26 mouse cellular contexts compared by ENCODE assay signal in the genomic region with DNA sequence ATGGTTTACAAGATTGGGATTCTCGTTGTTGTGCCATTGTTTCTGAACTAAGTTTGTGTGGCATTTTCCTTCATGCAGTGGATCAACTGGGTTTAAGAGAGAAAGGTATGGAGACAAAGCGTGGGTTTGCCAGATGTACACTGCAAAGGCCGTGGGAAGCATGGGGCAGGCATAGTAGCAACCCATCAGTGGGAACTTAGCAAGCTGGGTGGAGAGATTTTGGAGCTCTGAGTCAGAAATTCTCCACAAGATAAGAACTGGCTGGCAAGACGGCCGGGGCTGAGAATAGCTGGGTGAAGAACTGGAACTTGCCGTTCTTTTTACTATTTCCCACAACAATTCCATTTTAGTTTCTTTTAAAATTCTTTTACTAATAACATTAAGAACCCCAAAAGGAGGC.
"Had no signal": no experiment of that assay in that cellular context is flagged by ENCODE, and none has a peak within 500 bp of the region (broad histone marks: within the 10 kb centered on the region; RNA-seq: fewer than 3 reads in every experiment).

No protein-coding gene starts in this region.

- H3K36me3 ChIP-seq: heart, embryonic 10.5 days; heart, embryonic 13.5 days; heart, embryonic 15.5 days; hindbrain, embryonic 13.5 days; hindbrain, embryonic 15.5 days; kidney, embryonic 15.5 days; limb, embryonic 13.5 days; limb, embryonic 15.5 days; liver, embryonic 13.5 days; liver, embryonic 15.5 days had no signal

- H3K27me3 ChIP-seq: heart, embryonic 13.5 days; heart, embryonic 15.5 days; hindbrain, embryonic 13.5 days; hindbrain, embryonic 15.5 days; kidney, embryonic 15.5 days; limb, embryonic 13.5 days; limb, embryonic 15.5 days; liver, embryonic 13.5 days; liver, embryonic 15.5 days had no signal

- H3K9ac ChIP-seq: heart, embryonic 13.5 days; heart, embryonic 15.5 days; hindbrain, embryonic 13.5 days; hindbrain, embryonic 15.5 days; kidney, embryonic 15.5 days; limb, embryonic 13.5 days; limb, embryonic 15.5 days; liver, embryonic 13.5 days; liver, embryonic 15.5 days had no signal

- H3K4me1 ChIP-seq: heart, embryonic 10.5 days; heart, embryonic 15.5 days; hindbrain, embryonic 13.5 days; hindbrain, embryonic 15.5 days; kidney, embryonic 15.5 days; limb, embryonic 15.5 days had no signal

- H3K4me3 ChIP-seq: heart, embryonic 10.5 days; heart, embryonic 13.5 days; heart, embryonic 15.5 days; hindbrain, embryonic 13.5 days; hindbrain, embryonic 15.5 days; kidney, embryonic 15.5 days; limb, embryonic 13.5 days; limb, embryonic 15.5 days; liver, embryonic 13.5 days; liver, embryonic 15.5 days had no signal

- ATAC-seq: hindbrain, postnatal 0 days; intestine, embryonic 16.5 days had no signal

- H3K9me3 ChIP-seq: heart, embryonic 10.5 days; heart, embryonic 13.5 days; heart, embryonic 15.5 days; hindbrain, embryonic 13.5 days; hindbrain, embryonic 15.5 days; kidney, embryonic 15.5 days; limb, embryonic 13.5 days; limb, embryonic 15.5 days; liver, embryonic 13.5 days; liver, embryonic 15.5 days had no signal

- H3K4me2 ChIP-seq: heart, embryonic 13.5 days; heart, embryonic 15.5 days; hindbrain, embryonic 13.5 days; hindbrain, embryonic 15.5 days; kidney, embryonic 15.5 days; limb, embryonic 13.5 days; limb, embryonic 15.5 days; liver, embryonic 13.5 days; liver, embryonic 15.5 days had no signal

- H3K27ac ChIP-seq: heart, embryonic 10.5 days; heart, embryonic 13.5 days; heart, embryonic 15.5 days; hindbrain, embryonic 13.5 days; hindbrain, embryonic 15.5 days; hindbrain, postnatal 0 days; kidney, embryonic 15.5 days; kidney, postnatal 0 days; limb, embryonic 13.5 days; limb, embryonic 15.5 days; liver, embryonic 13.5 days; liver, embryonic 15.5 days had no signal

- DNase-seq: gastrocnemius, postnatal 14 days; gastrocnemius, postnatal 36 days; heart, adult 18-20 months; heart, postnatal 14 days; heart, postnatal 36 days; kidney, adult 11 months; kidney, adult 2 months; kidney, adult 9 months; kidney, postnatal 14 days; kidney, postnatal 36 days; layer of hippocampus, adult 9-11 months; layer of hippocampus, postnatal 36 days; left cerebral cortex, postnatal 4 days; liver, embryonic 13.5 days had no signal
